Mouse (Mus musculus): Measurements from ENCODE around the gene Prkg2.

The Prkg2 gene

GRCm38 (mm10) chr5:98900926-98901325, 136.2 kb downstream of the Prkg2 start:
- DNase-seq (ENCODE audit: low read depth): no peak

DNA sequence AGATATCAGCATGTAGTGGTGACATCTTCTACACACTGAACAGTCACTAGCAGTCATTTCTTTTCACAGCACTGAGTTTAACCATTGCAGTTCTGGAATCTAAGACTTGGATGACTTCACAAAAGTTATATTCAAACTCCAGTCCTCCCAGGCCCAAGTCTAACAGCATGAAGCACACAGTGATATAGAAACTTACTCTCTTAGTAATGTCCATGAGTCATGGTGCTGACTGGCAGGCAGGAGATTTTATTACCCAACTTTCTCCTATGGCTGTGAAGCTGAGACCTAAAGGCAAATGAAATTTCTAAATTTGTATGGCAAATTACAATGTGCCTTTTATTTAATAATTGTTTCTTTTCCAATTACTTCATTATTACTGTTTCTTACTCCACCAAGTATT, 139.2 kb downstream of the Prkg2 start:
- DNase-seq (ENCODE audit: low read depth): no peak

GRCm38 (mm10) chr5:98894281-98894680, 142.9 kb downstream of the Prkg2 start:
- DNase-seq (ENCODE audit: low read depth): no peak

DNA sequence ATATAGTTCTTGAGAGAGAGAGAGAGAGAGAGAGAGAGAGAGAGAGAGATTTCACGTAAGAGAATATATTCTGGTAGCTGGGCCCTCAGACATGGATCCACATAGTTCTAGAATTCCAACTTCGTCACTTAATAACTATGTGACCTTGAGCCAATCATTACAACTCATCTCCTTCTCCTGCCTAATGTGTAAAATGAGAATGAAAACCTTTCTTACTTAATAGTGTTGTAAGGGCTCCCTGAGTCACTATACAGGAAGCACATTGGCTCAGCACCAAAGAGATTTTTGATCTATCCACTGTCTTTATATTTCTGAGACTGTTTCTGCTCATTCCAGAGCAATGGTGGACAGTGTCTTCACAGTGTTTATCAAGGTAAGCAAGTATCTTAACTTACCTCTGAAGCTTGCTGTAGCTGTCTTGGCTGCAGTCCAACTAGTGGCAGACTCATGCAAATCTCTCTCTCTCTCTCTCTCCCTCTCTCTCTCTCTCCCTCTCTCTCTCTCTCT, 146.6 kb downstream of the Prkg2 start:
- no peak for DNase-seq (ENCODE audit: low read depth)

- DNase-seq (ENCODE audit: low read depth): no peak
Observed at GRCm38 (mm10) chr5:98882096-98882495, 155.1 kb downstream of the Prkg2 start.

All from induced T-regulatory cell, adult 2 months (primary cell).